In the genomic region with DNA sequence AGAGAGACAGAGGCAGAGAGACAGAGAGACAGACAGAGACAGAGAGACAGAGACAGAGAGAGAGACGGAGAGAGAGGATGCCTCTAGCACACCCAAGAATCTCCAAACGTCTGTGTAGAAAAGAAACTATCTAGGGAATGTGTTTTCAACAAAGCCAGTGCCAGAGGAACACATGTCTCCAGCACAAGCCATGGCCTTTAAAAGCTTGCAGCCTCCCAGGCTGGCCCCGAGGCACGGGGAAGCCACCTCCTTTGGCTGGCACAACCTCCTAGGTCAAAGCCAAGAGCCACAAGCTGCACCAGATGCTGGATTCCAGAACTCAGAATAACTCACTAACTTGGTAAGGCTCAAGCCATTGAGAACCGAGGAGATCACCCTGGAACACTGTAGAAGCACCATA, we compare ENCODE assay signal across 14 mouse cellular contexts. TPM values are rescaled to one million over a fixed set of nuclear protein-coding genes. Genes with fewer than 3 reads are reported as not detected.
DNase-seq lines count a peak whose midpoint lies in the region; ATAC-seq and TF ChIP-seq lines count a peak whose summit lies in the region.
"Had no signal": no experiment of that assay in that cellular context is flagged by ENCODE, and none has a peak within 500 bp of the region (broad histone marks: within the 10 kb centered on the region; RNA-seq: fewer than 3 reads in every experiment).

No protein-coding gene starts in this region.

- ATAC-seq in midbrain, embryonic 11.5 days (ENCODE audit: low FRiP score), result no peak
- ATAC-seq in midbrain, embryonic 16.5 days, result no peak
- no peak for ATAC-seq in hindbrain, embryonic 12.5 days (ENCODE audit: low FRiP score)

- no peak for TF ChIP-seq POLR2A in myocyte (IDR thresholded peaks at IDR 0.05; ENCODE audit: insufficient read length, low read depth)
- no peak for TF ChIP-seq POLR2A in thymus, adult 2 months (IDR thresholded peaks at IDR 0.05; ENCODE audit: control insufficient read depth, extremely low read depth, insufficient read depth, low read length, poor library complexity)

- H3K79me2 ChIP-seq in myocyte (ENCODE audit: control insufficient read depth, insufficient read depth), result no peaks in the 10 kb centered on the region

- H3K36me3 ChIP-seq in midbrain, embryonic 11.5 days (ENCODE audit: control insufficient read depth, insufficient read depth, low read length), result no peaks in the 10 kb centered on the region
- H3K36me3 ChIP-seq in midbrain, embryonic 16.5 days (ENCODE audit: control insufficient read depth, insufficient read depth, low read length), result no peaks in the 10 kb centered on the region
- H3K36me3 ChIP-seq in heart, embryonic 10.5 days, result no peaks in the 10 kb centered on the region
- H3K36me3 ChIP-seq in myocyte (ENCODE audit: control insufficient read depth, insufficient read depth), result no peaks in the 10 kb centered on the region
- H3K36me3 ChIP-seq in thymus, adult 2 months (ENCODE audit: control insufficient read depth, insufficient read depth, low read length), result no peaks in the 10 kb centered on the region
- no peaks in the 10 kb centered on the region for H3K36me3 ChIP-seq in hindbrain, embryonic 12.5 days
- H3K36me3 ChIP-seq: G1E; liver, embryonic 13.5 days; midbrain, embryonic 10.5 days; neural tube, embryonic 12.5 days had no signal

- no peaks in the 10 kb centered on the region for H3K4me1 ChIP-seq in midbrain, embryonic 11.5 days (ENCODE audit: control insufficient read depth, insufficient read depth, low read length)
- peaks cover 5% of the 10 kb centered on the region; the same call in 1 of the 2 replicates for H3K4me1 ChIP-seq in midbrain, embryonic 16.5 days (ENCODE audit: control insufficient read depth, insufficient read depth, low read length)
- peaks cover 22% of the 10 kb centered on the region for H3K4me1 ChIP-seq in heart, embryonic 10.5 days
- H3K4me1 ChIP-seq in thymus, adult 2 months (replicated peaks; ENCODE audit: control insufficient read depth, insufficient read depth, low read length), result no peaks in the 10 kb centered on the region; the same call in 1 of the 2 replicates
- H3K4me1 ChIP-seq in hindbrain, embryonic 12.5 days, result peaks cover 4% of the 10 kb centered on the region; the same call in 1 of the 2 replicates
- H3K4me1 ChIP-seq: midbrain, embryonic 10.5 days; neural tube, embryonic 12.5 days had no signal

- no peak overlapping the region for H3ac ChIP-seq in myocyte (ENCODE audit: control insufficient read depth, insufficient read length)

- 77% methylated on average over 5 of the region's 5 CpGs for WGBS in midbrain, embryonic 11.5 days
- 79% methylated on average over 5 of the region's 5 CpGs for WGBS in midbrain, embryonic 16.5 days
- WGBS in heart, embryonic 10.5 days, result 37% methylated on average over 5 of the region's 5 CpGs
- WGBS in thymus, adult 2 months, result 86% methylated on average over 5 of the region's 5 CpGs
- 68% methylated on average over 5 of the region's 5 CpGs for WGBS in hindbrain, embryonic 12.5 days

- no peak for TF ChIP-seq CTCF in thymus, adult 2 months (IDR thresholded peaks at IDR 0.05; ENCODE audit: borderline replicate concordance, control insufficient read depth, extremely low read depth, insufficient read depth, low read length, poor library complexity)

- H3K4me3 ChIP-seq in midbrain, embryonic 11.5 days (ENCODE audit: low read depth, low read length), result no peak overlapping the region
- H3K4me3 ChIP-seq in midbrain, embryonic 16.5 days (ENCODE audit: low read depth, low read length), result no peak overlapping the region
- H3K4me3 ChIP-seq in heart, embryonic 10.5 days, result no peak overlapping the region
- no peak overlapping the region for H3K4me3 ChIP-seq in myocyte
- H3K4me3 ChIP-seq in thymus, adult 2 months (ENCODE audit: control insufficient read depth, insufficient read depth, low read length), result no peak overlapping the region
- H3K4me3 ChIP-seq in hindbrain, embryonic 12.5 days, result no peak overlapping the region
- H3K4me3 ChIP-seq: embryonic facial prominence, embryonic 10.5 days; liver, embryonic 13.5 days; midbrain, embryonic 10.5 days; neural tube, embryonic 12.5 days had no signal

- H3K27me3 ChIP-seq in midbrain, embryonic 11.5 days (ENCODE audit: control insufficient read depth, insufficient read depth, low read length), result no peaks in the 10 kb centered on the region
- H3K27me3 ChIP-seq in midbrain, embryonic 16.5 days (ENCODE audit: control insufficient read depth, insufficient read depth, low read depth, low read length), result no peaks in the 10 kb centered on the region
- no peaks in the 10 kb centered on the region for H3K27me3 ChIP-seq in heart, embryonic 10.5 days (ENCODE audit: insufficient read depth, poor library complexity, severe bottlenecking)
- H3K27me3 ChIP-seq in myocyte (ENCODE audit: control insufficient read depth, insufficient read depth, insufficient read length), result no peaks in the 10 kb centered on the region
- H3K27me3 ChIP-seq in thymus, adult 2 months (ENCODE audit: control insufficient read depth, insufficient read depth, low read length), result no peaks in the 10 kb centered on the region
- no peaks in the 10 kb centered on the region for H3K27me3 ChIP-seq in hindbrain, embryonic 12.5 days
- H3K27me3 ChIP-seq: liver, embryonic 13.5 days; neural tube, embryonic 12.5 days had no signal

- no peak overlapping the region for H3K27ac ChIP-seq in midbrain, embryonic 11.5 days (ENCODE audit: low read depth, low read length)
- no peak overlapping the region for H3K27ac ChIP-seq in midbrain, embryonic 16.5 days (ENCODE audit: low read length)
- peak overlapping the region; percentile 6; the same call in 1 of the 2 replicates for H3K27ac ChIP-seq in heart, embryonic 10.5 days
- no peak overlapping the region for H3K27ac ChIP-seq in thymus, adult 2 months (ENCODE audit: control insufficient read depth, insufficient read depth, low read length)
- no peak overlapping the region for H3K27ac ChIP-seq in hindbrain, embryonic 12.5 days
- H3K27ac ChIP-seq: embryonic facial prominence, embryonic 10.5 days; liver, embryonic 13.5 days; midbrain, embryonic 10.5 days; neural tube, embryonic 12.5 days had no signal

- peak; percentile 48 for DNase-seq in adrenal gland, adult 2 months
- DNase-seq in adrenal gland, adult 8-10 months, result no peak
- peak; percentile 26 for DNase-seq in midbrain, embryonic 11.5 days (ENCODE audit: low spot score, missing footprints)
- no peak for DNase-seq in heart, embryonic 10.5 days (ENCODE audit: low spot score)
- no peak for DNase-seq in thymus, adult 2 months
- DNase-seq: liver, embryonic 13.5 days; right cerebral cortex, adult 18-20 months had no signal

- H3K9me3 ChIP-seq in midbrain, embryonic 11.5 days (ENCODE audit: control insufficient read depth, low read length), result no peaks in the 10 kb centered on the region
- H3K9me3 ChIP-seq in midbrain, embryonic 16.5 days (replicated peaks; ENCODE audit: control insufficient read depth, low read length, poor library complexity, severe bottlenecking), result no peaks in the 10 kb centered on the region
- H3K9me3 ChIP-seq in heart, embryonic 10.5 days, result no peaks in the 10 kb centered on the region
- no peaks in the 10 kb centered on the region for H3K9me3 ChIP-seq in hindbrain, embryonic 12.5 days (replicated peaks)
- H3K9me3 ChIP-seq: embryonic facial prominence, embryonic 10.5 days; G1E; liver, embryonic 13.5 days; midbrain, embryonic 10.5 days; neural tube, embryonic 12.5 days had no signal

- H3K9ac ChIP-seq in midbrain, embryonic 11.5 days (ENCODE audit: low read length), result no peak overlapping the region
- H3K9ac ChIP-seq in midbrain, embryonic 16.5 days (ENCODE audit: low read depth, low read length), result no peak overlapping the region
- no peak overlapping the region for H3K9ac ChIP-seq in hindbrain, embryonic 12.5 days
- H3K9ac ChIP-seq: liver, embryonic 13.5 days; neural tube, embryonic 12.5 days had no signal

- H3K4me2 ChIP-seq in midbrain, embryonic 11.5 days, result no peak overlapping the region
- no peak overlapping the region for H3K4me2 ChIP-seq in midbrain, embryonic 16.5 days (ENCODE audit: low read length)
- peak overlapping the region; percentile 16 for H3K4me2 ChIP-seq in myocyte (ENCODE audit: low read depth)
- no peak overlapping the region for H3K4me2 ChIP-seq in hindbrain, embryonic 12.5 days (replicated peaks)
- H3K4me2 ChIP-seq: liver, embryonic 13.5 days; neural tube, embryonic 12.5 days had no signal

TF ChIP-seq in myocyte, 11 proteins besides CTCF, POLR2A, EP300 and RAD21:
- TF ChIP-seq TCF12 (IDR thresholded peaks at IDR 0.05; ENCODE audit: insufficient read depth, poor library complexity, severe bottlenecking) (no peak), MYOG (IDR thresholded peaks at IDR 0.05; ENCODE audit: control insufficient read depth in 1 of 3, insufficient read depth in 1 of 3, insufficient read length in 2 of 3, low read depth in 2 of 3) (peak in 2 of 3 experiments; percentile 18 to 72), REST (IDR thresholded peaks at IDR 0.05; ENCODE audit: insufficient read depth, insufficient read length) (no peak), MYOD1 (IDR thresholded peaks at IDR 0.05; ENCODE audit: control insufficient read depth in 1 of 3, insufficient read length in 2 of 3, low read depth in 2 of 3) (peak in 1 of 3 experiments; percentile 12), POLR2AphosphoS2 (IDR thresholded peaks at IDR 0.05; ENCODE audit: insufficient read length, low read depth) (no peak), CEBPB (IDR thresholded peaks at IDR 0.05; ENCODE audit: insufficient read depth, poor library complexity, severe bottlenecking) (no peak)

RNA-seq across cellular contexts. Expression of a gene that starts 42.1 kb away (rescaled TPM):
- 100 to 1,000 TPM; 101 to 153 TPM for total RNA-seq in adrenal gland, adult 2 months (2021)
- polyA plus RNA-seq in adrenal gland, adult 2 months (2012; rRNA removed), result 31.6 and 44.1 TPM in 2 replicates
- total RNA-seq in adrenal gland, adult 8-10 months (2022), result 100 to 1,000 TPM; 139 to 174 (median 151) TPM
- 31.5 and 31.7 TPM in 2 replicates for polyA plus RNA-seq in midbrain, embryonic 11.5 days (2014; fragmentation: Nextera tagmentation; extraction: Ambion mirVana)
- 48.6 and 54.1 TPM in 2 replicates for polyA plus RNA-seq in midbrain, embryonic 16.5 days (2015; fragmentation: Nextera tagmentation; extraction: Ambion mirVana)
- 34.1 and 34.3 TPM in 2 replicates for polyA plus RNA-seq in heart, embryonic 10.5 days (2016; fragmentation: Nextera tagmentation; extraction: Ambion mirVana)
- 4.6 TPM for polyA plus RNA-seq in myocyte (2012; fragmentation: generic; extraction: Trizol)
- 22.0 and 26.3 TPM in 2 replicates for polyA plus RNA-seq in thymus, adult 2 months (2012; rRNA removed)
- polyA plus RNA-seq in hindbrain, embryonic 12.5 days (2016; fragmentation: Nextera tagmentation; extraction: Ambion mirVana), result 49.0 and 51.7 TPM in 2 replicates

Comparison
In these comparisons a context has a peak if more than half of its experiments do, and no peak if none do; other contexts are left out.
1. DNase-seq: peak in adrenal gland, adult 2 months (single experiment) and midbrain, embryonic 11.5 days (single experiment); none in adrenal gland, adult 8-10 months (single experiment), heart, embryonic 10.5 days (single experiment) and thymus, adult 2 months (single experiment).